Comparison of ENCODE assay signal across 9 mouse cellular contexts in genomic region chr13:49352581-49353159, GRCm38 (mm10). TPM values are rescaled to one million over a fixed set of nuclear protein-coding genes. Genes with fewer than 3 reads are reported as not detected.
DNase-seq lines count a peak whose midpoint lies in the region; ATAC-seq and TF ChIP-seq lines count a peak whose summit lies in the region.
"Had no signal": no experiment of that assay in that cellular context is flagged by ENCODE, and none has a peak within 500 bp of the region (broad histone marks: within the 10 kb centered on the region; RNA-seq: fewer than 3 reads in every experiment).

No protein-coding gene starts in this region.

- no peak for TF ChIP-seq CTCF in hindbrain, postnatal 0 days (IDR thresholded peaks at IDR 0.05; ENCODE audit: low read depth)
- no peak for TF ChIP-seq CTCF in liver, postnatal 0 days (IDR thresholded peaks at IDR 0.05; ENCODE audit: low read depth)

- no peak overlapping the region for H3K4me3 ChIP-seq in neural tube, embryonic 11.5 days (ENCODE audit: low read depth, low read length)
- H3K4me3 ChIP-seq in hindbrain, postnatal 0 days (ENCODE audit: low read length): no peak overlapping the region
- H3K4me3 ChIP-seq in liver, postnatal 0 days (ENCODE audit: low read depth, low read length): no peak overlapping the region
- H3K4me3 ChIP-seq: stomach, embryonic 15.5 days had no signal

- no peak for TF ChIP-seq EP300 in liver, postnatal 0 days (IDR thresholded peaks at IDR 0.05; ENCODE audit: low read depth)

- DNase-seq in neural tube, embryonic 11.5 days (ENCODE audit: low spot score): peak; percentile 56
- DNase-seq in neural tube, embryonic 10.5 days (ENCODE audit: extremely low spot score, low spot score): no peak
- peak; percentile 58 for DNase-seq in gastrocnemius, postnatal 14 days
- peak; percentile 37 for DNase-seq in hindbrain, postnatal 0 days (ENCODE audit: low spot score)
- peak; percentile 35 for DNase-seq in telencephalon, adult 2 months (ENCODE audit: low read depth, low spot score)
- no peak for DNase-seq in liver, postnatal 0 days
- DNase-seq in thymus, postnatal 36 days: no peak
- no peak for DNase-seq in natural killer cell, adult 2 months (ENCODE audit: low spot score in 2 of 2)

- H3K27me3 ChIP-seq in neural tube, embryonic 11.5 days (ENCODE audit: control insufficient read depth, insufficient read depth, low read length): no peaks in the 10 kb centered on the region
- no peaks in the 10 kb centered on the region for H3K27me3 ChIP-seq in hindbrain, postnatal 0 days (ENCODE audit: insufficient read depth, low read length)
- H3K27me3 ChIP-seq in liver, postnatal 0 days (ENCODE audit: insufficient read depth, low read length): no peaks in the 10 kb centered on the region
- H3K27me3 ChIP-seq: stomach, embryonic 15.5 days had no signal

- intact Hi-C loops in gastrocnemius, postnatal 14 days (cut with DNase I; ENCODE audit: low total_unique reads): no loop called here

- no peaks in the 10 kb centered on the region for H3K9me3 ChIP-seq in neural tube, embryonic 11.5 days (ENCODE audit: control insufficient read depth, low read length)
- no peaks in the 10 kb centered on the region for H3K9me3 ChIP-seq in hindbrain, postnatal 0 days (ENCODE audit: low read length)
- H3K9me3 ChIP-seq in liver, postnatal 0 days (ENCODE audit: low read length): no peaks in the 10 kb centered on the region
- H3K9me3 ChIP-seq: stomach, embryonic 15.5 days had no signal

- H3K4me2 ChIP-seq in neural tube, embryonic 11.5 days (ENCODE audit: low read depth): no peak overlapping the region
- no peak overlapping the region for H3K4me2 ChIP-seq in hindbrain, postnatal 0 days (ENCODE audit: low read depth, low read length)
- H3K4me2 ChIP-seq in liver, postnatal 0 days (ENCODE audit: low read depth, low read length): no peak overlapping the region
- H3K4me2 ChIP-seq: stomach, embryonic 15.5 days had no signal

- peaks cover 5% of the 10 kb centered on the region; the same call in 1 of the 2 replicates for H3K4me1 ChIP-seq in neural tube, embryonic 11.5 days (ENCODE audit: control insufficient read depth, insufficient read depth, low read length)
- H3K4me1 ChIP-seq in hindbrain, postnatal 0 days (ENCODE audit: insufficient read depth, low read length): peaks cover 10% of the 10 kb centered on the region; the same call in 1 of the 2 replicates
- peaks cover 28% of the 10 kb centered on the region for H3K4me1 ChIP-seq in liver, postnatal 0 days (ENCODE audit: insufficient read depth)

- H3K36me3 ChIP-seq in neural tube, embryonic 11.5 days (ENCODE audit: control insufficient read depth, insufficient read depth, low read length): no peaks in the 10 kb centered on the region
- no peaks in the 10 kb centered on the region for H3K36me3 ChIP-seq in hindbrain, postnatal 0 days (ENCODE audit: insufficient read depth, low read length)
- no peaks in the 10 kb centered on the region for H3K36me3 ChIP-seq in liver, postnatal 0 days (replicated peaks; ENCODE audit: insufficient read depth, low read length)
- H3K36me3 ChIP-seq: stomach, embryonic 15.5 days had no signal

- 58% methylated on average over 3 of the region's 3 CpGs for WGBS in neural tube, embryonic 11.5 days
- WGBS in hindbrain, postnatal 0 days: 23% methylated on average over 3 of the region's 3 CpGs
- WGBS in liver, postnatal 0 days (ENCODE audit: insufficient replicate concordance): 45% methylated on average over 3 of the region's 3 CpGs

- no peak overlapping the region for H3K9ac ChIP-seq in neural tube, embryonic 11.5 days (ENCODE audit: low read length)
- no peak overlapping the region for H3K9ac ChIP-seq in hindbrain, postnatal 0 days (replicated peaks; ENCODE audit: low read length)
- no peak overlapping the region for H3K9ac ChIP-seq in liver, postnatal 0 days (replicated peaks)
- H3K9ac ChIP-seq: stomach, embryonic 15.5 days had no signal

- H3K27ac ChIP-seq in neural tube, embryonic 11.5 days (ENCODE audit: low read depth, low read length): peak overlapping the region; percentile 46; the same call in 1 of the 2 replicates
- H3K27ac ChIP-seq in hindbrain, postnatal 0 days: 0 out of 2 replicates have a peak overlapping the region, but pooled peaks have one; percentile 42
- H3K27ac ChIP-seq in liver, postnatal 0 days (ENCODE audit: low read depth): no peak overlapping the region
- H3K27ac ChIP-seq: stomach, embryonic 15.5 days had no signal

- ATAC-seq in neural tube, embryonic 11.5 days (ENCODE audit: insufficient read depth, low FRiP score, low TSS enrichment): peak; percentile 45
- ATAC-seq in hindbrain, postnatal 0 days: peak; percentile 59; the same call in 1 of the 2 replicates
- ATAC-seq in liver, postnatal 0 days: no peak

RNA-seq across cellular contexts. Expression of gene Bicd2, which starts 11.3 kb away (rescaled TPM):
- polyA plus RNA-seq in neural tube, embryonic 11.5 days (2014; fragmentation: Nextera tagmentation; extraction: Ambion mirVana): 37.1 and 37.4 TPM in 2 replicates
- total RNA-seq in gastrocnemius, postnatal 14 days (2021): 10 to 100 TPM; 20.5 to 21.2 TPM
- 48.2 and 51.2 TPM in 2 replicates for total RNA-seq in hindbrain, postnatal 0 days (2014; rRNA removed)
- 23.3 and 25.1 TPM in 2 replicates for polyA plus RNA-seq in hindbrain, postnatal 0 days (2015; fragmentation: Nextera tagmentation; extraction: Ambion mirVana)
- polyA plus RNA-seq in liver, postnatal 0 days (2015; fragmentation: Nextera tagmentation; extraction: Ambion mirVana): 4.9 and 5.8 TPM in 2 replicates

RNA-seq across cellular contexts. Expression of gene Fgd3, which starts 32.6 kb away (rescaled TPM):
- polyA plus RNA-seq in neural tube, embryonic 11.5 days (2014; fragmentation: Nextera tagmentation; extraction: Ambion mirVana): 1.1 and 1.2 TPM in 2 replicates
- 1 to 10 TPM in 1 of 2 experiments, under 1 TPM in 1; 0.93 to 1.3 TPM for total RNA-seq in gastrocnemius, postnatal 14 days (2021)
- 6.3 and 8.4 TPM in 2 replicates for total RNA-seq in hindbrain, postnatal 0 days (2014; rRNA removed)
- 1.6 TPM in 2 replicates for polyA plus RNA-seq in hindbrain, postnatal 0 days (2015; fragmentation: Nextera tagmentation; extraction: Ambion mirVana)
- polyA plus RNA-seq in liver, postnatal 0 days (2015; fragmentation: Nextera tagmentation; extraction: Ambion mirVana): 0.57 and 0.62 TPM in 2 replicates

Comparison
In these comparisons a context has a peak if more than half of its experiments do, and no peak if none do; other contexts are left out.
1. DNase-seq: peak in neural tube, embryonic 11.5 days (single experiment), gastrocnemius, postnatal 14 days (single experiment), hindbrain, postnatal 0 days (single experiment) and telencephalon, adult 2 months (single experiment); none in neural tube, embryonic 10.5 days (single experiment), liver, postnatal 0 days (single experiment), thymus, postnatal 36 days (0 of 2) and natural killer cell, adult 2 months (0 of 2).